Mouse (Mus musculus): ENCODE results near the gene Ccnb3. TPM values are rescaled to one million over a fixed set of nuclear protein-coding genes. Genes with fewer than 3 reads are reported as not detected.
"Not testable (repeated sequence)": the region's sequence is repeated elsewhere in the genome, so short reads cannot be mapped to it uniquely, and the experiment has no call there.

Gene Ccnb3
- not detected in 2 replicates for polyA plus RNA-seq (2012; rRNA removed)

GRCm38 (mm10) chrX:7041519-7041918 is at the start of gene Ccnb3:
Ccnb3 (minus strand) TSS chrX:7041619.
- DNase-seq (ENCODE audit: low read depth, low spot score): no peak
- 95% methylated on average over 19 of the region's 19 CpGs for WGBS

- no peak for DNase-seq (ENCODE audit: low read depth, low spot score)
Observed at GRCm38 (mm10) chrX:7090323-7090722, 48.9 kb upstream of the Ccnb3 start.

DNA sequence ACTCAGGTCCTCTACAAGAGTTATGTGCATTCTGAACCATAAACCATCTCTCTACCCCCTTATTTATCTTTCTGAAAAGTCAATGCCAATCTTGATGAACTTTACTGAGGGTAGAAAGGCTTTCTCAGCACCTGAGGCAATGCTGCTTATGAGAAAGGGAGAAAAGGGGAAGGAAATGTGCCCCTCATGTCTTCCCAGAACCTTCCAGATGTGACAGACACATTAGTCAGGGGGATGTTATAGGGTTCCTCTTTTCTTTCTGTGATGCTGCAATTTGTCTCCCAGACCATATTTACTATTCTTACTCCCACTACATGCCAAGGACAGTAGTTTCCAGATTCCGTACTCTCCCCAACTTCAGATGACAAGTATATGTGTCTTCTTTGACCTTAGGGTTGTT is 44.5 kb upstream of the Ccnb3 start:
- no peak for DNase-seq (ENCODE audit: low read depth, low spot score)
- 81% methylated on average over 1 of the region's 1 CpGs for WGBS

GRCm38 (mm10) chrX:7079820-7080429 is 38.5 kb upstream of the Ccnb3 start:
- WGBS: 80% methylated on average over 6 of the region's 6 CpGs

DNA sequence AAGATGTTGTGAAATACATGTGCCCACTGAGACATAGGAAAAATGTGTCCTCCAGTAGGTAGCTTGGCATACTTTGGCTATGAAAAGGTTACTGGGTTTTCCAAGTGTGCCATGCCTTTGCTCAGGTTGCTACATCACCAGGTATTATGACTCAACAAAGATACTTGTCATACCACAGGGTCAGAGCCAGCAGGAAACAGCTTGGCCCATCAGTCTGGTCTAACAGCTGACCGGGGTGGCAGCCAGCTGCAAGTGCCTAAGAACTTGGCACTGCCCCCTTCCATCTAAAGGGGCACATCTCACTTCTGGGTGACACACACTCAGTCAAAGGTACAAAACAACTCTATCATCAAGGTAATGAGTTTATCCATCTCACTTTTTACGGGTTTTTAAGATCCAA is 26.6 kb upstream of the Ccnb3 start:
- no peak for DNase-seq (ENCODE audit: low read depth, low spot score)
- WGBS: 65% methylated on average over 2 of the region's 2 CpGs

More at GRCm38 (mm10) chrX:7079820-7080429, 38.5 kb upstream of the Ccnb3 start:
- no peak for DNase-seq (ENCODE audit: low read depth, low spot score)

DNA sequence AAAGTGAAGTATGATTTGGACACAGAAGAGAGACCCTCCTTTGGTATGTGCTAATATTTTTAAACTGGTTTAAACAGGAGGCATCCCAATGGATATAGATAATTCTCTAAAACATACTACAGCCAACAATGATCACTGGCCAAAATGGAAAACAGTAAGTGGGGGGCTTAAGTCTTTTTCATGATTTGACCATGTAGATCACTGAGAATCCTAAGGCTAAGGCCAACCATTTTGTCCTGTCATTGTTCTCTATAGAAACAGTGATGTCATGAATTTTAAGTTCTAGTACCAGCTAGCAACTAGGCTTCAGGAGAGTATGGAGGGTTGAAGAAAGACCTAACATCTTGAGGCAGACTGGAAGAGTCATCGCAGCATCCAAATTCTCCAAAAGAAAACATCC is 25.8 kb upstream of the Ccnb3 start, which contains the start of gene Akap4:
TSS of gene Akap4 (plus strand) at position 301 of the 400 bp plus-strand sequence.
- no peak for DNase-seq (ENCODE audit: low read depth, low spot score)
- WGBS: 100% methylated on average over 1 of the region's 1 CpGs

DNA sequence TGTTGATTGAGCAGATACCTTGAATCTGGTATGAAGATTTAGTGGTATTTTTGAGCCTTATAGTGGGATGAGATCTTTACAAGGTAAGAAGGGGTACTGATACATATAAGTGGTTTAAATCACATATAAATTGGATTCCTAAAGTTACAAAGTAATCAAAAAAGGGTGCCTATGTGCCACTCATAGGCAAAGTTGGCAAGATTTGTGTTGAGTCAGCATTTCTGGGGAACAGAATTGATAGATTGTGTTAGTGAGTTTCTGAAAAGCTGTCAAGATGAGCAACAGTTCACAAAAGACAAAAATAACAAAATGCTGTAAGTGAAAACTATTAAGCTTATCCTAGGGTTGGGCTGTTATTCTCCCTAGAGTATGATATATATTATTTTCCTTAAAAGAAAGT is 22.7 kb upstream of the Ccnb3 start:
- DNase-seq (ENCODE audit: low read depth, low spot score): no peak

DNA sequence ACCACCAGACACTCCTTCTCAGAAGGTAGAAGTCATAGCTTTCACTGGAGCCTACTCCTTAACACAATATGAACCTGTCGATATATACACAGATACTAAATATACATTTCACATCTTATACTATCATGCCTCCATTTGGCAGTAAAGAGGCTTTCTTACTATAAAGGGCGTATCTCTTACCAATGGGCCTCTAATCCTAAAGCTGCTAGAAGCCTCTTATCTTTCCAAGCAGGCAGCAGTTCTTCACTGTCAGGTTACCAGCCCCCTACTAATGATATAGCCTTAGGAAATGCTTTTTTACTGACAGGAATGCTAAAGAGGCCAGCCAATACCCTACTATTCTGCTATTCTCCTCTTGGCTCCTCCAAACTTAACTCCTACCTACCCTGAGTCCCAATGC is 16.2 kb upstream of the Ccnb3 start:
- 70% methylated on average over 2 of the region's 2 CpGs for WGBS

DNA sequence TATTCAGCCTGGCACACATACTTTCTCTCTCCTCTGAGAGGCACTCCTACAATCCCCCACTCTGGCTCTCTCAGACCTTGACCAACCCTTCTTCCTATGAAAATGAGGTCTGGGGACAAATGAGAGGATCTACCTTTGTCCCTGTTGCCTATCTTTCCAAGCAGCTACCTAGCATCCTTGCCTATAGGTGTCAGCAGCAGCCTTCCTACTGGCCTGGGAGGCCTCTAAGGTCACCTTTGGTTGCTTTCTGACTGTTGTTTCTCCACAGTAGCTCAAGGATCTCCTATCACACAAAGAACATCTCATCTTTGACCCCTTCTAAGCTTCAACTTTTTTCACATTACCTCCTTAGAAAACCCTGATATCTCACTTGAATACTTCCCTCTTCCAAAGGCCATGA is 15.6 kb upstream of the Ccnb3 start:
- DNase-seq (ENCODE audit: low read depth, low spot score): no peak

More for the DNA sequence above, 16.2 kb upstream of the Ccnb3 start:
- DNase-seq (ENCODE audit: low read depth, low spot score): no peak

DNA sequence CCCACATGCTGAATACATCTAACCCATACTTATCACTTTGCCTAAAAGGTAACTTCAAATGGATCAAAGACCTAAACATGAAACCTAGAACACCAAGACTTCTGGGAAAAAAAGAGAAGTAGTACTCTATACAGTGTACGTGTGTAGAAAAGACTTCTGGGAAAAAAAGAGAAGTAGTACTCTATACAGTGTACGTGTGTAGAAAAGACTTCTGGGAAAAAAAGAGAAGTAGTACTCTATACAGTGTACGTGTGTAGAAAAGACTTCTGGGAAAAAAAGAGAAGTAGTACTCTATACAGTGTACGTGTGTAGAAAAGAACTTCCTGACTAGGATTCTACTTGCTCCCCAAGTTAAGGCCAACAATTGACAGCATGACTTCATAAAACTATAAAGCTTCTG is 57.5 kb downstream of the Ccnb3 start:
- 73% methylated on average over 4 of the region's 4 CpGs for WGBS

DNA sequence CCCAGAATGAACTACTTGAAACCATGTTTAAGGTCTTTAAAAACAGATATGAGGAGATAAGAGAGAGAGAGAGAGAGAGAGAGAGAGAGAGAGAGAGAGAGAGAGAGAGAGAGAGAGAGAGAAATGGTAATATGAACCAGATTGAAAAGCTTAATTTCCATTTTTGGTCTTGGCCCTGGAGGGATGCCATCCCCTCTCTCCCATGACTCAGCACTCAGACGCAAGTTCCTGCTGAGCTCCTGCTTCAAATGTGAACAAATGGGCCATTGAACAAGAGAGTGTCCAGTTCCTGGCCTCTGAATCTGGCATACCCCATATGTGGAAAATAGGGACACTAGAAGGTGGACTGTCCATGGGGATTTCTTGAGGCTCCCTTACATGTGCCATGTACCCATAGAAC is 69.5 kb downstream of the Ccnb3 start:
- WGBS: 53% methylated on average over 1 of the region's 1 CpGs
- DNase-seq (ENCODE audit: low read depth, low spot score): no peak

More for the DNA sequence above, 57.5 kb downstream of the Ccnb3 start:
- not testable (repeated sequence) for DNase-seq (ENCODE audit: low read depth, low spot score)

DNA sequence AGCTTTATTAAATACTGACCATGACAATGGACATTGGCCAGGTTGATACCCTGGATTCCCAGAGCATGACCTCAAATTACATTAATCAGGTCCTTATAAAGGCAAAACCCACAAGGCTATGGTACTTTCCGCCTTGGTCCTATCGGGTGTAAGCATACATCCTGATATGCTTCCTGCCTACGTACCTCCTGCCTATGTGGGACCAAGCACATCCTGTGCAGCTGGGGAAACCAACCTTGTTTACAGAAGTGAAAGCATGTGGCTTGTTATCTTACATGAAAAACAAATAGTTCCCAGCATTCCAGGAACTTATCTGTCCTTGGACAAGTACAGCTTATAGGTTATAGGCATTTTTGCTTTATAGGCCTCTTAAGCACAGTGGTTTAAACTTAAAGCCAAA is 72.8 kb downstream of the Ccnb3 start:
- WGBS: 82% methylated on average over 3 of the region's 3 CpGs
- DNase-seq (ENCODE audit: low read depth, low spot score): no peak

Other genes with a start within 250 kb of the Ccnb3 start
- gene Akap4, start 25.9 kb upstream of the Ccnb3 start, polyA plus RNA-seq (2012; rRNA removed): not detected in 2 replicates

Data from large intestine, adult 2 months (tissue).